Mouse (Mus musculus): ENCODE data around the gene Polg2.

GRCm38 (mm10) chr11:106812410-106813136 lies 33.2 kb upstream of the Polg2 start:
- TF ChIP-seq CTCF (conservative IDR thresholded peaks at IDR 0.05; ENCODE audit: low read length) (no peak), POU5F1 (IDR thresholded peaks at IDR 0.05; ENCODE audit: borderline replicate concordance, low read length) (no peak), NANOG (IDR thresholded peaks at IDR 0.05; ENCODE audit: borderline replicate concordance, low read length) (no peak)

Data from E14TG2a.4 (cell line).